Mouse (Mus musculus) liver, postnatal 0 days (tissue): ENCODE data around the gene Vasp.

Experiments used
- CTCF ChIP-seq: sonication (generic); IDR thresholded peaks from 2 replicates; pipeline ENCODE4 v1.5.1; 2016; ENCODE audit warnings: antibody characterized with exemption, low read depth
- EP300 ChIP-seq: IDR thresholded peaks from 2 replicates; pipeline ENCODE4 v1.6.1; 2016; ENCODE audit warnings: antibody characterized with exemption, low read depth, mild to moderate bottlenecking

DNA sequence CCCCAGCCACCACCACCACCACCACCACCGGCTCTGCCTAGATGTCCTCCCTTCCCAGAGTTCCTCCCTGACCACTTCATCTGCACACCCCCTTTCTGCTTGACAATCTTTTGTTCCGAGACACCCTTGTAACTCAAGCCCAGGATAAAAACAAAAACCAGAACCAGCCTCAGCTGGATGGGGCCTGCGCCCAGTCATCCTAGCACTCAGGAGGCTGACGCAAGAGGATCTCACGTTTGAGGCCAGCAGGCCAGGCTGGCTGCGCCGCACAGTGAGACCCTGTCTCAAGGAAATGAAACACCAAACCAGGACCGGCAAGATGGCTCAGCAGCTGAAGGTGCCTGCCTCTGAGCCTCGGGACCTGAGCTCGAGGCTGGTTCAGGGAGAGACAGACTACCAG lies 4.6 kb downstream of the Vasp start:
- no peak for TF ChIP-seq CTCF
- TF ChIP-seq EP300, result no peak
